Mouse (Mus musculus): ENCODE data around the gene Rasl11b. TPM values are rescaled to one million over a fixed set of nuclear protein-coding genes. Genes with fewer than 3 reads are reported as not detected.
A peak's percentile ranks its signal among the peaks of the same experiment; 100 is the strongest.

The Rasl11b gene
- total and polyA plus RNA-seq, 2 experiments from 2014 or later: 7.7 to 37.3 TPM

- no peak for ATAC-seq
- no peak overlapping the region for H3K9ac ChIP-seq
- 69% methylated on average over 9 of the region's 9 CpGs for WGBS
These were observed 23.3 kb upstream of the Rasl11b start for GRCm38 (mm10) chr5:74171768-74172167.

GRCm38 (mm10) chr5:74172208-74172607, 22.9 kb upstream of the Rasl11b start:
- no peak for ATAC-seq
- Histone ChIP-seq H3K9ac (no peak overlapping the region), H3K27ac (ENCODE audit: low read depth, low read length) (no peak overlapping the region), H3K4me3 (ENCODE audit: low read depth, low read length) (no peak overlapping the region), H3K36me3 (ENCODE audit: insufficient read depth) (no peaks in the 10 kb centered on the region), H3K4me1 (ENCODE audit: insufficient read depth) (peaks cover 12% of the 10 kb centered on the region; the same call in 1 of the 2 replicates), H3K4me2 (ENCODE audit: low read depth) (no peak overlapping the region), H3K27me3 (ENCODE audit: insufficient read depth, low read length) (no peaks in the 10 kb centered on the region), H3K9me3 (ENCODE audit: low read length) (no peaks in the 10 kb centered on the region)
- TF ChIP-seq CTCF (IDR thresholded peaks at IDR 0.05; ENCODE audit: low read depth): no peak
- 45% methylated on average over 12 of the region's 12 CpGs for WGBS
- no peak for DNase-seq

More at GRCm38 (mm10) chr5:74171768-74172167, 23.3 kb upstream of the Rasl11b start:
- H3K36me3 ChIP-seq (ENCODE audit: insufficient read depth): no peaks in the 10 kb centered on the region
- H3K27ac ChIP-seq (ENCODE audit: low read depth, low read length): no peak overlapping the region
- no peaks in the 10 kb centered on the region for H3K9me3 ChIP-seq (ENCODE audit: low read length)
- H3K27me3 ChIP-seq (ENCODE audit: insufficient read depth, low read length): no peaks in the 10 kb centered on the region
- TF ChIP-seq CTCF (IDR thresholded peaks at IDR 0.05; ENCODE audit: low read depth): no peak
- no peak overlapping the region for H3K4me3 ChIP-seq (ENCODE audit: low read depth, low read length)
- H3K4me2 ChIP-seq (ENCODE audit: low read depth): no peak overlapping the region
- H3K4me1 ChIP-seq (ENCODE audit: insufficient read depth): peaks cover 12% of the 10 kb centered on the region; the same call in 1 of the 2 replicates
- no peak for DNase-seq

GRCm38 (mm10) chr5:74173162-74173844, 21.8 kb upstream of the Rasl11b start:
- no peaks in the 10 kb centered on the region for H3K27me3 ChIP-seq (ENCODE audit: insufficient read depth, low read length)
- H3K4me2 ChIP-seq (ENCODE audit: low read depth): peak overlapping the region; percentile 23; the same call in 1 of the 2 replicates
- H3K27ac ChIP-seq (ENCODE audit: low read depth, low read length): no peak overlapping the region
- no peaks in the 10 kb centered on the region for H3K36me3 ChIP-seq (ENCODE audit: insufficient read depth)
- 32% methylated on average over 18 of the region's 18 CpGs for WGBS
- H3K9me3 ChIP-seq (ENCODE audit: low read length): no peaks in the 10 kb centered on the region
- peak; percentile 64 for DNase-seq
- no peak overlapping the region for H3K4me3 ChIP-seq (ENCODE audit: low read depth, low read length)
- peaks cover 12% of the 10 kb centered on the region; the same call in 1 of the 2 replicates for H3K4me1 ChIP-seq (ENCODE audit: insufficient read depth)
- peak; percentile 79 for ATAC-seq
- TF ChIP-seq CTCF (IDR thresholded peaks at IDR 0.05; ENCODE audit: low read depth): no peak
- 0 out of 2 replicates have a peak overlapping the region, but pooled peaks have one; percentile 2 for H3K9ac ChIP-seq

- no peaks in the 10 kb centered on the region for H3K36me3 ChIP-seq (ENCODE audit: insufficient read depth)
- H3K4me1 ChIP-seq (ENCODE audit: insufficient read depth): peaks cover 12% of the 10 kb centered on the region; the same call in 1 of the 2 replicates
- H3K4me2 ChIP-seq (ENCODE audit: low read depth): no peak overlapping the region
- 31% methylated on average over 14 of the region's 14 CpGs for WGBS
- no peaks in the 10 kb centered on the region for H3K27me3 ChIP-seq (ENCODE audit: insufficient read depth, low read length)
- no peak overlapping the region for H3K9ac ChIP-seq
- no peak for TF ChIP-seq CTCF (IDR thresholded peaks at IDR 0.05; ENCODE audit: low read depth)
- DNase-seq (no peak), ATAC-seq (peak; percentile 25)
- H3K4me3 ChIP-seq (ENCODE audit: low read depth, low read length): no peak overlapping the region
- no peaks in the 10 kb centered on the region for H3K9me3 ChIP-seq (ENCODE audit: low read length)
- 0 out of 2 replicates have a peak overlapping the region, but pooled peaks have one; percentile 15 for H3K27ac ChIP-seq (ENCODE audit: low read depth, low read length)
These were observed 19.4 kb upstream of the Rasl11b start for GRCm38 (mm10) chr5:74175526-74176270.

- peaks cover 5% of the 10 kb centered on the region; the same call in 1 of the 2 replicates for H3K4me1 ChIP-seq (ENCODE audit: insufficient read depth)
- H3K27ac ChIP-seq (ENCODE audit: low read depth, low read length): no peak overlapping the region
- 15% methylated on average over 10 of the region's 10 CpGs for WGBS
- TF ChIP-seq CTCF (IDR thresholded peaks at IDR 0.05; ENCODE audit: low read depth): no peak
- no peaks in the 10 kb centered on the region for H3K9me3 ChIP-seq (ENCODE audit: low read length)
- H3K27me3 ChIP-seq (ENCODE audit: insufficient read depth, low read length): no peaks in the 10 kb centered on the region
- DNase-seq: no peak
- H3K36me3 ChIP-seq (ENCODE audit: insufficient read depth): no peaks in the 10 kb centered on the region
- no peak overlapping the region for H3K4me3 ChIP-seq (ENCODE audit: low read depth, low read length)
- H3K9ac ChIP-seq: no peak overlapping the region
- H3K4me2 ChIP-seq (ENCODE audit: low read depth): no peak overlapping the region
- no peak for ATAC-seq
These were observed 14.9 kb upstream of the Rasl11b start for GRCm38 (mm10) chr5:74180216-74180615.

GRCm38 (mm10) chr5:74183118-74183517, 12.0 kb upstream of the Rasl11b start:
- TF ChIP-seq CTCF (IDR thresholded peaks at IDR 0.05; ENCODE audit: low read depth): no peak
- DNase-seq: no peak
- H3K4me2 ChIP-seq (ENCODE audit: low read depth): no peak overlapping the region

GRCm38 (mm10) chr5:74184607-74185006, 10.5 kb upstream of the Rasl11b start:
- no peak overlapping the region for H3K4me3 ChIP-seq (ENCODE audit: low read depth, low read length)
- no peak overlapping the region for H3K27ac ChIP-seq (ENCODE audit: low read depth, low read length)
- no peak for TF ChIP-seq CTCF (IDR thresholded peaks at IDR 0.05; ENCODE audit: low read depth)
- peaks cover 5% of the 10 kb centered on the region; the same call in 1 of the 2 replicates for H3K4me1 ChIP-seq (ENCODE audit: insufficient read depth)
- no peak overlapping the region for H3K9ac ChIP-seq
- no peaks in the 10 kb centered on the region for H3K36me3 ChIP-seq (ENCODE audit: insufficient read depth)
- no peaks in the 10 kb centered on the region for H3K9me3 ChIP-seq (ENCODE audit: low read length)
- H3K4me2 ChIP-seq (ENCODE audit: low read depth): no peak overlapping the region
- ATAC-seq: no peak
- no peak for DNase-seq
- WGBS: 82% methylated on average over 9 of the region's 9 CpGs
- H3K27me3 ChIP-seq (ENCODE audit: insufficient read depth, low read length): no peaks in the 10 kb centered on the region

More at GRCm38 (mm10) chr5:74183118-74183517, 12.0 kb upstream of the Rasl11b start:
- no peak for ATAC-seq
- Histone ChIP-seq H3K4me1 (ENCODE audit: insufficient read depth) (no peaks in the 10 kb centered on the region), H3K27me3 (ENCODE audit: insufficient read depth, low read length) (no peaks in the 10 kb centered on the region), H3K27ac (ENCODE audit: low read depth, low read length) (no peak overlapping the region), H3K36me3 (ENCODE audit: insufficient read depth) (no peaks in the 10 kb centered on the region), H3K9me3 (ENCODE audit: low read length) (no peaks in the 10 kb centered on the region), H3K4me3 (ENCODE audit: low read depth, low read length) (no peak overlapping the region), H3K9ac (no peak overlapping the region)
- whole genome bisulfite sequencing: 38% methylated on average over 10 of the region's 10 CpGs

All from forebrain, postnatal 0 days (tissue).